Mouse (Mus musculus) neural tube, embryonic 12.5 days (tissue): ENCODE data around the gene Rtn4r. TPM values are rescaled to one million over a fixed set of nuclear protein-coding genes. Genes with fewer than 3 reads are reported as not detected.

ENCODE experiments used
- ATAC-seq: fragments of 200-750 bp; cut with Nextera tagmentation; 2 replicates; pipeline ENCODE4 v1.8.0; 2017; ENCODE audit warnings: low read depth, mild to moderate bottlenecking, moderate TSS enrichment, moderate library complexity; ENCODE audit not compliant: low FRiP score
- H3K27ac ChIP-seq: fragments of 300-500 bp; sonication (generic); 2 replicates; pipeline ENCODE4 v1.5.1; 2016
- H3K27me3 ChIP-seq: fragments of 300-500 bp; sonication (generic); replicated peaks from 2 replicates; pipeline ENCODE4 v1.6.1; 2016; ENCODE audit warnings: mild to moderate bottlenecking
- H3K36me3 ChIP-seq: fragments of 300-500 bp; sonication (generic); 2 replicates; pipeline ENCODE4 v1.6.1; 2016; ENCODE audit warnings: mild to moderate bottlenecking
- H3K4me1 ChIP-seq: fragments of 300-500 bp; sonication (generic); 2 replicates; pipeline ENCODE4 v1.6.1; 2016
- H3K4me2 ChIP-seq: fragments of 300-500 bp; sonication (generic); replicated peaks from 2 replicates; pipeline ENCODE4 v1.6.1; 2016; ENCODE audit warnings: mild to moderate bottlenecking
- H3K4me3 ChIP-seq: fragments of 300-500 bp; sonication (generic); 2 replicates; pipeline ENCODE4 v1.5.1; 2016
- H3K9ac ChIP-seq: fragments of 300-500 bp; sonication (generic); 2 replicates; pipeline ENCODE4 v1.6.1; 2016; ENCODE audit warnings: mild to moderate bottlenecking
- H3K9me3 ChIP-seq: fragments of 300-500 bp; sonication (generic); 2 replicates; pipeline ENCODE4 v1.6.1; 2016; ENCODE audit warnings: mild to moderate bottlenecking
- WGBS: fragments of 180-500 bp; shearing (Covaris S2); methylation state at CpG from one replicate; pipeline ENCODE4 v1.1.7; 2016; 5-methylcytosine and 5-hydroxymethylcytosine counted together
- polyA plus RNA-seq: library from polyadenylated mRNA; unstranded; fragments of >200 nt; fragmentation: Nextera tagmentation; extraction: Ambion mirVana; gene quantifications from 2 replicates; pipeline ENCODE4 v1.2.1, GENCODE M21; 2016

Rtn4r gene
- polyA plus RNA-seq: 15.6 and 16.5 TPM in 2 replicates

GRCm38 (mm10) chr16:18127241-18127861, at the start of gene Rtn4r:
Gene Rtn4r, plus strand, starts transcription at chr16:18127642.
- peak within 1 kb of the TSS; percentile 50; the same call in 1 of the 2 replicates for H3K27ac ChIP-seq
- H3K9me3 ChIP-seq: no peaks in the 10 kb centered on the region
- H3K4me3 ChIP-seq: peak within 1 kb of the TSS; percentile 75
- H3K4me2 ChIP-seq: peak within 1 kb of the TSS; percentile 96
- WGBS: under 1% methylated on average over 92 of the region's 96 CpGs
- peak within 1 kb of the TSS; percentile 88 for H3K9ac ChIP-seq
- peak; percentile 82 for ATAC-seq
- peaks cover 41% of the 10 kb centered on the region for H3K27me3 ChIP-seq
- peaks cover 7% of the 10 kb centered on the region for H3K4me1 ChIP-seq
- H3K36me3 ChIP-seq: no peaks in the 10 kb centered on the region

DNA sequence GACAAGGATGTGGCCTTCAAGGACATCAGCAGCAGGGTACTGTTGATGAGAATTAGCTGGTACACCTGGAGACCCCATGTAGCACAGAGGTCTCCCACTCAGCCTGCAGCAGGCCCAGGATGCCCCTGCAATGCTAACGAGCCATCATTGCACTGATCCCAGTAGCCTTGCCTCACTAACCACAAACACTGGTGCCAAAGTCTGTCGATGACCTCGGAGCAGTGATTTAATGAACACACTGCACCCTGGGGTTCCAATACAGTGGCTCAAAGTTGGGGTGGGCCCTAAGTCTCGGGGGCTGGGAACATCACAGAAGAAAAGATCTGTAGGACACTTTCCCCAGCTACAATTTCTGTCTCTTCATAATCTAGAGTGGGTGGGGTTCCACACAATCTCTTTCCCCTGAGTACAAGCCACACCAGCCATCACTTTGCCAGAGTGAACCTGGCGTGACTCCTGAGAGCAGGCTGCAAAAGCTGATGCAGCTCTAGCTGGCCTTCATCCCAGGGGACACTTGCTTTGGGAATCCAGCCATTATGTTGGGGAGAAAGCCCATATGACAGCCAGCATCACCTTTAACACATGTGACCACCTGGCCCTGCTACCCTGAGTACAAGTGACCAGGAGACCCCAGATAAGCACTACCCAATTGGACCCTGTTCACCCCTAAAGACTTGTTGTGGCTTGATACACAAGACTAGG, 49.0 kb upstream of the Rtn4r start:
- no peak for ATAC-seq
- Histone ChIP-seq H3K9me3 (no peaks in the 10 kb centered on the region), H3K27me3 (no peaks in the 10 kb centered on the region)

DNA sequence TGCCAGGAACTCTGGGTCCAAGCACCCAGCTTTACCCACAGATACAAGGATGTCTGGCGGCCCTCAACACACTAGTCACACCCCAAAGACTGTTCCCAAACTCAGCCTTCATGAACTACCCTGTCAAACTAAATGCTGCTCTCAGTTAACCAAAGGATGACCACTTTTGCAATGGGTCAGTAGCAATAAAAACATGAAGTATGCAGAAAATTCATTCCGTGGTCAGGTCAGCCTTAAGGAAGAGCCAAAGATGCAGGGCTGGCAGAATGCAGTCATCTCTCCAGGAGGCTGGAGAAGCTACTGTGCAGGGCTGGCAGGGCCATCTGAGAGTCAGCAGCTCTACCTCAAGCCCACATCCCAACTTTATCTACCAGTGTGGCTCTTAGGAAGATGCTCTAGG, 48.1 kb upstream of the Rtn4r start:
- Histone ChIP-seq H3K4me3 (no peak overlapping the region), H3K4me1 (no peaks in the 10 kb centered on the region), H3K36me3 (0 out of 2 replicates have a peak, but pooled peaks cover under 1% of the 10 kb centered on the region), H3K9ac (no peak overlapping the region), H3K27ac (no peak overlapping the region), H3K27me3 (no peaks in the 10 kb centered on the region), H3K4me2 (no peak overlapping the region), H3K9me3 (no peaks in the 10 kb centered on the region)
- no peak for ATAC-seq
- 86% methylated on average over 2 of the region's 2 CpGs for WGBS

More for the DNA sequence above, 49.0 kb upstream of the Rtn4r start:
- Histone ChIP-seq H3K4me2 (no peak overlapping the region), H3K4me1 (no peaks in the 10 kb centered on the region), H3K27ac (no peak overlapping the region), H3K4me3 (no peak overlapping the region), H3K9ac (no peak overlapping the region), H3K36me3 (0 out of 2 replicates have a peak, but pooled peaks cover 4% of the 10 kb centered on the region)
- 88% methylated on average over 5 of the region's 5 CpGs for WGBS

GRCm38 (mm10) chr16:18080171-18080570, 47.3 kb upstream of the Rtn4r start:
- Histone ChIP-seq H3K4me3 (no peak overlapping the region), H3K4me1 (no peaks in the 10 kb centered on the region), H3K27me3 (no peaks in the 10 kb centered on the region), H3K4me2 (no peak overlapping the region), H3K9me3 (no peaks in the 10 kb centered on the region), H3K36me3 (no peaks in the 10 kb centered on the region), H3K27ac (no peak overlapping the region), H3K9ac (no peak overlapping the region)
- no peak for ATAC-seq
- 84% methylated on average over 7 of the region's 7 CpGs for WGBS

DNA sequence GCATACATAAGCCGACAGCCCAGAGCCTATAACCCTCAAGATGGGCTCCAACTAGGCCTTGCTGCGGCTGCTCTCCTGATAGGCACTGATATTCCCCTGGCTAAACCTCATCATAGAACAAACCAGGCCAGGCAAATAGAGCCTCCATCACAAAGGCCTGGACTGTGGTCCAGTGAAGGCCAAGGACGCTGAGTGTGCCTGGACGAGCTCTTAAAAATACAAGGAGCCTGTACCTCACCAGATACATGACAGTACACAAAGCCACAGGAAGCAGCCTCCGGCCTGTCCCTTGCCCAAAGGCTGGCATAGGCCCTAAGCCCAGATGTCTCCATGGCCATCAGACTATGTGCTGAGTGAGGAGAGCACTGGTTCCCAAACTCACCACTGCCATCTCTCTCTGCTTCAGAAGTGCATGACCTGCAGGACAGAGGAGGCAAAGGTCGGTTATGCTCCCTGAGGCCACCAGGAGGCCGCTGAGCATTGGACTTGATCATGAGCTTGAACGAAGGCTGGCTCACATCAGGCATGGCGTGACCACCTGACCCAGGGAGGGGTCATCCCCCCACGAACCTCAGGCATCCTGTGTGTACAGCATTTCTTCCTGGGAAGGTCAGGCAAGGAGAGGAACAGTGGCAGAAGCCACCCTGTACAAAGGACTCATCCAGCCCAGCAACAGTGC, 46.2 kb upstream of the Rtn4r start:
- no peak overlapping the region for H3K4me2 ChIP-seq
- H3K4me1 ChIP-seq: no peaks in the 10 kb centered on the region
- H3K27ac ChIP-seq: no peak overlapping the region
- no peak overlapping the region for H3K9ac ChIP-seq
- no peak overlapping the region for H3K4me3 ChIP-seq
- no peaks in the 10 kb centered on the region for H3K27me3 ChIP-seq
- no peak for ATAC-seq
- WGBS: 82% methylated on average over 10 of the region's 10 CpGs
- no peaks in the 10 kb centered on the region for H3K36me3 ChIP-seq
- no peaks in the 10 kb centered on the region for H3K9me3 ChIP-seq

- Histone ChIP-seq H3K4me1 (no peaks in the 10 kb centered on the region), H3K27me3 (peaks cover 2% of the 10 kb centered on the region; the same call in 1 of the 2 replicates), H3K27ac (no peak overlapping the region), H3K9ac (no peak overlapping the region), H3K9me3 (no peaks in the 10 kb centered on the region), H3K4me3 (no peak overlapping the region), H3K4me2 (no peak overlapping the region), H3K36me3 (no peaks in the 10 kb centered on the region)
- 81% methylated on average over 1 of the region's 1 CpGs for WGBS
- no peak for ATAC-seq
These were observed 45.2 kb upstream of the Rtn4r start for GRCm38 (mm10) chr16:18082291-18082690.

DNA sequence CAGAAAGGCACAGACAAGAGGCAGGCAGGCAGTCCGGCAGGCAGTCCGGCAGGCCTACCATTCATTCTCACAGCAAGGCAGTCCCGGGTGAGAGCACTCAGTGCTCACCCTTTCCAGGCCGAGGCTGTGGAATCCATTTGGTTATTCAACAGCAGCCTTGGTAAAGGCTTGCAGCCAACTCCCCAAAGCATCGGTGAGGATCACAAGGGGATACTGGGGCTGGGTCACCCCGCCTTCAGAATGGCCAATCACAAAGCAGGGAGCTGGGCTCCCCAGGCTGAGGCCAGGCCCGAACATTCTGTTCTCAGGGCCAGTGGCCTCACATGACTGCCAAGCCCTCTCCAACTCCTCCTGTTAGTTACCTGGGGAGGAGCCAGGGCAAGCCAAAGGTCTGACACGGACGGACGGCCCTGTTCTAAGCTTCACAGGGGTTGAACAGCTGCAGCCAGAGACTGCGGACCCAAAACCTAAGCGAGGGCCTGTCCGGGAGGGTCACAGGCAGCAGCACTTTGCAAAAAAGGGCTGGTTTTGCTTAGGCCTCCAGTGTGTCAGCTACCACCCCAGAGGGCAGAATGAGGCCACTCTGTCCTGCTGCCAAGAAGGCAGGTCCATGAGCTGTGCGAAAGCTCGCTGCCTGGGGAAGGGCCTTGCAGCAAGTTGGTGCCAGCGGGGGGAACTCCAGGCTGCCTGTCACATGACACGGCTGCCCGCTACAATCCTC, 44.1 kb upstream of the Rtn4r start:
- no peaks in the 10 kb centered on the region for H3K9me3 ChIP-seq
- no peak for ATAC-seq
- 89% methylated on average over 18 of the region's 18 CpGs for WGBS
- no peak overlapping the region for H3K4me2 ChIP-seq
- H3K9ac ChIP-seq: no peak overlapping the region
- H3K4me1 ChIP-seq: peaks cover 6% of the 10 kb centered on the region
- H3K36me3 ChIP-seq: no peaks in the 10 kb centered on the region
- no peak overlapping the region for H3K27ac ChIP-seq
- peaks cover 13% of the 10 kb centered on the region for H3K27me3 ChIP-seq
- no peak overlapping the region for H3K4me3 ChIP-seq

- Histone ChIP-seq H3K9me3 (no peaks in the 10 kb centered on the region), H3K9ac (no peak overlapping the region), H3K4me2 (no peak overlapping the region), H3K36me3 (no peaks in the 10 kb centered on the region), H3K4me1 (peaks cover 10% of the 10 kb centered on the region), H3K27ac (no peak overlapping the region), H3K27me3 (peaks cover 13% of the 10 kb centered on the region), H3K4me3 (no peak overlapping the region)
- 90% methylated on average over 7 of the region's 7 CpGs for WGBS
- no peak for ATAC-seq
These were observed 43.2 kb upstream of the Rtn4r start for GRCm38 (mm10) chr16:18084262-18084661.

GRCm38 (mm10) chr16:18087101-18087500, 40.3 kb upstream of the Rtn4r start:
- ATAC-seq: no peak
- WGBS: 94% methylated on average over 5 of the region's 5 CpGs
- no peaks in the 10 kb centered on the region for H3K9me3 ChIP-seq

GRCm38 (mm10) chr16:18096348-18096747, 31.1 kb upstream of the Rtn4r start:
- H3K27ac ChIP-seq: no peak overlapping the region
- H3K4me3 ChIP-seq: no peak overlapping the region
- H3K4me1 ChIP-seq: no peaks in the 10 kb centered on the region
- no peaks in the 10 kb centered on the region for H3K9me3 ChIP-seq
- no peak overlapping the region for H3K9ac ChIP-seq
- ATAC-seq: no peak
- H3K36me3 ChIP-seq: no peaks in the 10 kb centered on the region
- no peaks in the 10 kb centered on the region for H3K27me3 ChIP-seq
- no peak overlapping the region for H3K4me2 ChIP-seq
- WGBS: 65% methylated on average over 5 of the region's 5 CpGs

More at GRCm38 (mm10) chr16:18087101-18087500, 40.3 kb upstream of the Rtn4r start:
- peaks cover 10% of the 10 kb centered on the region for H3K4me1 ChIP-seq
- no peak overlapping the region for H3K27ac ChIP-seq
- H3K27me3 ChIP-seq: peaks cover 13% of the 10 kb centered on the region
- H3K36me3 ChIP-seq: no peaks in the 10 kb centered on the region
- H3K4me2 ChIP-seq: no peak overlapping the region
- no peak overlapping the region for H3K4me3 ChIP-seq
- no peak overlapping the region for H3K9ac ChIP-seq

DNA sequence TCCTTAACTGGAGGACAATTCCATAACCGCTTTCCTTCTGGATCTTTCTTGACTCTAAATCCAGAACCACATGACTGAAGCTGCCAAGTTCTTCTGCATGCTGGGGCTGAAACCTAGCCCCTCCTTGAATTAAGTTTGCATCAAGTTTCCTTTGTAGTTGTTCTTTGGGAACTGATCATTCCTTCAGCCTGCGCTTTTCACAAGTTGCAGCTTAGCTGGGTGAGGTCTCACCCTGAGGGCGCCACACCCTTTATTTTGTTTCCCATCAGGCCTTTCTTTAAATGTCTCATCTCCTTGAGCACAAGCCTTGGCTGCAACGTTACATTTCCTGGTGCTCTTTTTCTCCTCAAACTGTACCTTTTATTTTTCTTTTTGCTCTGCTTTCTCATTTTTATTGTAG, 24.6 kb upstream of the Rtn4r start:
- WGBS: 76% methylated on average over 4 of the region's 4 CpGs
- Histone ChIP-seq H3K4me2 (no peak overlapping the region), H3K4me1 (no peaks in the 10 kb centered on the region), H3K4me3 (no peak overlapping the region), H3K27me3 (no peaks in the 10 kb centered on the region), H3K36me3 (no peaks in the 10 kb centered on the region), H3K27ac (no peak overlapping the region), H3K9me3 (no peaks in the 10 kb centered on the region), H3K9ac (no peak overlapping the region)
- no peak for ATAC-seq

DNA sequence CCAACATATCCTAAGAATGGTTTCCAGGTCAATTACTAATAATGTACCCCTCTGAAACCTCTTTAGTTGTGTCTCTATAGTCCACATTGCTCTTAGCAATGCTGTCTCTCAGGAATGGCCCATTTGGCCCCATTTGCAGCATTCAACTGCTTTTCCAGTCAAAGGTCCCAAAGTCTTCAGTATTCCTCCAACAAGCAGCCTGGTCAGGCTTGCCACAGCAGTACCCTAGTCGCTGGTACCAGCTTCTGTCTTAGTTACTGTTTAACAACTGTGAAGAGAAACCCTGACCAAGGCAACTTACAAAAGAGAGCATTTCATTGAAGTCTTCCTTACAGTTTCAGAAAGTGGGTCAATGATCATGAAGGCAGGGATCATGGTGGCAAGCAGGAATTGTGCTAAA, 24.1 kb upstream of the Rtn4r start:
- WGBS: 74% methylated on average over 1 of the region's 1 CpGs
- Histone ChIP-seq H3K36me3 (no peaks in the 10 kb centered on the region), H3K27ac (no peak overlapping the region), H3K9ac (no peak overlapping the region), H3K4me3 (no peak overlapping the region), H3K4me2 (no peak overlapping the region), H3K4me1 (no peaks in the 10 kb centered on the region), H3K27me3 (no peaks in the 10 kb centered on the region), H3K9me3 (no peaks in the 10 kb centered on the region)
- no peak for ATAC-seq
